Mouse (Mus musculus) megakaryocyte, embryonic 14.5 days (primary cell): Measurements from ENCODE around the gene BC029722. TPM values are rescaled to one million over a fixed set of nuclear protein-coding genes. Genes with fewer than 3 reads are reported as not detected.

ENCODE experiments used
- H3K27me3 ChIP-seq: replicated peaks from 2 replicates; pipeline ENCODE3; 2012; ENCODE audit warnings: inconsistent platforms
- H3K36me3 ChIP-seq: replicated peaks from 2 replicates; pipeline ENCODE3; 2012; ENCODE audit warnings: low read length, inconsistent platforms, mixed read lengths
- H3K4me1 ChIP-seq: 2 replicates; pipeline ENCODE4 v1.6.1; 2012; ENCODE audit warnings: inconsistent platforms
- H3K4me3 ChIP-seq: replicated peaks from 2 replicates; pipeline ENCODE3; 2012; ENCODE audit warnings: moderate library complexity, mild to moderate bottlenecking, inconsistent platforms
- H3K9me3 ChIP-seq: 2 replicates; pipeline ENCODE4 v1.6.1; 2012; ENCODE audit warnings: inconsistent platforms
- FLI1 ChIP-seq: IDR thresholded peaks from 2 replicates; pipeline ENCODE4 v1.6.1; 2012; ENCODE audit warnings: low read length, inconsistent platforms, mixed read lengths
- GATA1 ChIP-seq: IDR thresholded peaks from 3 replicates; pipeline ENCODE4 v1.6.1; 2012; ENCODE audit warnings: mixed read lengths, low read length, inconsistent platforms, borderline replicate concordance
- polyA plus RNA-seq: library from polyadenylated mRNA; stranded (reverse); fragments of >175 nt; gene quantifications from 2 replicates; pipeline ENCODE4 v1.2.3, GENCODE M21; 2012; ENCODE audit warnings: low replicate concordance; ENCODE audit not compliant: insufficient read depth

BC029722 gene
- polyA plus RNA-seq, 1 experiment: 30.5 TPM

- Histone ChIP-seq H3K27me3 (peaks cover 80% of the 10 kb centered on the region), H3K36me3 (no peaks in the 10 kb centered on the region), H3K9me3 (no peaks in the 10 kb centered on the region), H3K4me1 (peaks cover 7% of the 10 kb centered on the region), H3K4me3 (no peak overlapping the region)
- TF ChIP-seq GATA1: no peak
- no peak for TF ChIP-seq FLI1
These were observed 44.8 kb downstream of the BC029722 start for GRCm38 (mm10) chr2:155774261-155774926.

GRCm38 (mm10) chr2:155773664-155774063 lies 45.6 kb downstream of the BC029722 start:
- H3K36me3 ChIP-seq: no peaks in the 10 kb centered on the region
- peaks cover 84% of the 10 kb centered on the region for H3K27me3 ChIP-seq
- H3K4me3 ChIP-seq: no peak overlapping the region
- no peaks in the 10 kb centered on the region for H3K9me3 ChIP-seq
- TF ChIP-seq FLI1 (no peak), GATA1 (no peak)
- H3K4me1 ChIP-seq: peaks cover 7% of the 10 kb centered on the region

Other genes starting within 250 kb of the BC029722 start
- 7.9 and 8.8 TPM in 2 replicates for gene Gss, start 226.6 kb downstream of the BC029722 start, polyA plus RNA-seq
- gene Myh7b, start 208.2 kb downstream of the BC029722 start, polyA plus RNA-seq: 0.95 TPM in 1 of 2 replicates, not detected in the other
- 80.8 and 188 TPM in 2 replicates for gene Trpc4ap, start 127.0 kb downstream of the BC029722 start, polyA plus RNA-seq
- 90.3 and 158 TPM in 2 replicates for gene Edem2, start 90.0 kb downstream of the BC029722 start, polyA plus RNA-seq
- gene Gm17581, start 83.6 kb downstream of the BC029722 start, polyA plus RNA-seq: not detected in 2 replicates
- gene Procr, start 68.3 kb downstream of the BC029722 start, polyA plus RNA-seq: 1.1 TPM in 1 of 2 replicates, not detected in the other
- not detected in 2 replicates for gene Mmp24, start 44.1 kb downstream of the BC029722 start, polyA plus RNA-seq
- gene Eif6, start 7.5 kb upstream of the BC029722 start, polyA plus RNA-seq: 266 and 882 TPM in 2 replicates
- 0.03 and 0.55 TPM in 2 replicates for gene Fam83c, start 15.4 kb upstream of the BC029722 start, polyA plus RNA-seq
- gene Uqcc1, start 110.9 kb upstream of the BC029722 start, polyA plus RNA-seq: 2.6 and 2.8 TPM in 2 replicates
- gene Gm15557, start 121.3 kb upstream of the BC029722 start, polyA plus RNA-seq: not detected in 2 replicates
- not detected in 2 replicates for gene Gdf5, start 125.9 kb upstream of the BC029722 start, polyA plus RNA-seq
- gene Cep250, start 137.0 kb upstream of the BC029722 start, polyA plus RNA-seq: 7.1 and 19.6 TPM in 2 replicates
- gene 6430550D23Rik, start 188.6 kb upstream of the BC029722 start, polyA plus RNA-seq: not detected in 2 replicates
- gene Ergic3, start 188.6 kb upstream of the BC029722 start, polyA plus RNA-seq: 49.2 and 93.8 TPM in 2 replicates
- not detected in 2 replicates for gene Fer1l4, start 233.5 kb upstream of the BC029722 start, polyA plus RNA-seq
- 2.2 TPM in 1 of 2 replicates, not detected in the other for gene Spag4, start 245.7 kb upstream of the BC029722 start, polyA plus RNA-seq